In genomic region chr10:53499518-53499917, GRCm38 (mm10) we compare ENCODE assay signal across 9 mouse cellular contexts.
A peak's percentile ranks its signal among the peaks of the same experiment; 100 is the strongest.
DNase-seq lines count a peak whose midpoint lies in the region; ATAC-seq and TF ChIP-seq lines count a peak whose summit lies in the region.
"Had no signal": no experiment of that assay in that cellular context is flagged by ENCODE, and none has a peak within 500 bp of the region (broad histone marks: within the 10 kb centered on the region; RNA-seq: fewer than 3 reads in every experiment).

No protein-coding gene starts in this region.

- H3K79me2 ChIP-seq in liver, adult 2 months (ENCODE audit: control insufficient read depth, insufficient read depth, low read length), result no peaks in the 10 kb centered on the region

- no peak overlapping the region for H3K4me3 ChIP-seq in liver, adult 2 months (ENCODE audit: insufficient read depth, low read depth, low read length)
- no peak overlapping the region for H3K4me3 ChIP-seq in heart, postnatal 0 days (ENCODE audit: low read depth, low read length)
- H3K4me3 ChIP-seq in forebrain, embryonic 13.5 days, result no peak overlapping the region

- no peak for ATAC-seq in heart, postnatal 0 days (ENCODE audit: insufficient read depth, low read depth)
- ATAC-seq in forebrain, embryonic 13.5 days, result no peak

- no peaks in the 10 kb centered on the region for H3K36me3 ChIP-seq in liver, adult 2 months (ENCODE audit: control insufficient read depth, insufficient read depth, low read length)
- no peaks in the 10 kb centered on the region for H3K36me3 ChIP-seq in heart, postnatal 0 days (replicated peaks; ENCODE audit: control insufficient read depth, insufficient read depth, low read length)
- H3K36me3 ChIP-seq in splenic B cell, adult 2 months (ENCODE audit: control insufficient read depth, insufficient read depth, low read length, poor library complexity, severe bottlenecking), result no peaks in the 10 kb centered on the region
- H3K36me3 ChIP-seq in forebrain, embryonic 13.5 days (ENCODE audit: poor library complexity, severe bottlenecking), result no peaks in the 10 kb centered on the region

- H3K4me2 ChIP-seq in heart, postnatal 0 days (ENCODE audit: low read depth, low read length), result no peak overlapping the region
- H3K4me2 ChIP-seq in forebrain, embryonic 13.5 days, result no peak overlapping the region

- peak; percentile 55 for TF ChIP-seq CTCF in liver, adult 2 months (IDR thresholded peaks at IDR 0.05; ENCODE audit: low read depth, low read length)
- peak; percentile 52 for TF ChIP-seq CTCF in heart, postnatal 0 days (IDR thresholded peaks at IDR 0.05; ENCODE audit: low read depth)

- H3K9me3 ChIP-seq in heart, postnatal 0 days (replicated peaks; ENCODE audit: control insufficient read depth, low read length), result no peaks in the 10 kb centered on the region
- H3K9me3 ChIP-seq in forebrain, embryonic 13.5 days (replicated peaks), result no peaks in the 10 kb centered on the region

- H3K27me3 ChIP-seq in liver, adult 2 months (ENCODE audit: control insufficient read depth, insufficient read depth, low read length), result no peaks in the 10 kb centered on the region
- H3K27me3 ChIP-seq in heart, postnatal 0 days (ENCODE audit: control insufficient read depth, insufficient read depth, low read length), result no peaks in the 10 kb centered on the region
- H3K27me3 ChIP-seq in splenic B cell, adult 2 months (ENCODE audit: control insufficient read depth, insufficient read depth, low read length, poor library complexity, severe bottlenecking), result no peaks in the 10 kb centered on the region
- H3K27me3 ChIP-seq in forebrain, embryonic 13.5 days, result no peaks in the 10 kb centered on the region

- no peak overlapping the region for H3K27ac ChIP-seq in liver, adult 2 months (replicated peaks; ENCODE audit: insufficient read depth, low read depth, low read length)
- no peak overlapping the region for H3K27ac ChIP-seq in heart, postnatal 0 days (ENCODE audit: low read depth)
- no peak overlapping the region for H3K27ac ChIP-seq in forebrain, embryonic 13.5 days

- DNase-seq in cerebellum, postnatal 10 days, result peak; percentile 30 to 38
- no peak for DNase-seq in cerebellum, postnatal 25 days
- peak; percentile 64 for DNase-seq in liver, adult 2 months (ENCODE audit: extremely low read depth, low read depth, low spot score)
- no peak for DNase-seq in liver
- DNase-seq in heart, postnatal 0 days (ENCODE audit: low spot score), result no peak
- DNase-seq in splenic B cell, adult 2 months (ENCODE audit: low read depth, low spot score), result peak; percentile 35
- DNase-seq in cerebellum, adult 9-11 months, result no peak
- DNase-seq: layer of hippocampus, postnatal 36 days had no signal

- no peak for TF ChIP-seq POLR2A in liver, adult 2 months (IDR thresholded peaks at IDR 0.05; ENCODE audit: extremely low read depth, insufficient read depth, low read length)

- no peak overlapping the region for H3K9ac ChIP-seq in liver, adult 2 months (ENCODE audit: low read depth, low read length)
- no peak overlapping the region for H3K9ac ChIP-seq in heart, postnatal 0 days (replicated peaks; ENCODE audit: low read depth, low read length)
- H3K9ac ChIP-seq in forebrain, embryonic 13.5 days, result no peak overlapping the region

- no peak for TF ChIP-seq EP300 in heart, postnatal 0 days (IDR thresholded peaks at IDR 0.05; ENCODE audit: low read depth)

- no peaks in the 10 kb centered on the region for H3K4me1 ChIP-seq in liver, adult 2 months (ENCODE audit: control insufficient read depth, insufficient read depth, low read length)
- peaks cover 10% of the 10 kb centered on the region; the same call in 1 of the 2 replicates for H3K4me1 ChIP-seq in heart, postnatal 0 days (ENCODE audit: control insufficient read depth, insufficient read depth)
- H3K4me1 ChIP-seq in forebrain, embryonic 13.5 days, result peaks cover 8% of the 10 kb centered on the region

Comparison
In these comparisons a context has a peak if more than half of its experiments do, and no peak if none do; other contexts are left out.
1. DNase-seq: peak in cerebellum, postnatal 10 days (2 of 2), liver, adult 2 months (single experiment) and splenic B cell, adult 2 months (single experiment); none in cerebellum, postnatal 25 days (0 of 2), liver (single experiment), heart, postnatal 0 days (single experiment) and cerebellum, adult 9-11 months (single experiment).